Mouse (Mus musculus) bone marrow macrophage, adult 2 months (primary cell): ENCODE results near the gene Kcne2.

ENCODE experiments used
- CTCF ChIP-seq: IDR thresholded peaks from 2 replicates; pipeline ENCODE4 v1.5.1; 2012; ENCODE audit warnings: low read depth, mild to moderate bottlenecking, low read length, moderate library complexity
- POLR2A ChIP-seq: IDR thresholded peaks from 2 replicates; pipeline ENCODE4 v1.6.1; 2012; ENCODE audit warnings: mild to moderate bottlenecking, low read depth, low read length, borderline replicate concordance

DNA sequence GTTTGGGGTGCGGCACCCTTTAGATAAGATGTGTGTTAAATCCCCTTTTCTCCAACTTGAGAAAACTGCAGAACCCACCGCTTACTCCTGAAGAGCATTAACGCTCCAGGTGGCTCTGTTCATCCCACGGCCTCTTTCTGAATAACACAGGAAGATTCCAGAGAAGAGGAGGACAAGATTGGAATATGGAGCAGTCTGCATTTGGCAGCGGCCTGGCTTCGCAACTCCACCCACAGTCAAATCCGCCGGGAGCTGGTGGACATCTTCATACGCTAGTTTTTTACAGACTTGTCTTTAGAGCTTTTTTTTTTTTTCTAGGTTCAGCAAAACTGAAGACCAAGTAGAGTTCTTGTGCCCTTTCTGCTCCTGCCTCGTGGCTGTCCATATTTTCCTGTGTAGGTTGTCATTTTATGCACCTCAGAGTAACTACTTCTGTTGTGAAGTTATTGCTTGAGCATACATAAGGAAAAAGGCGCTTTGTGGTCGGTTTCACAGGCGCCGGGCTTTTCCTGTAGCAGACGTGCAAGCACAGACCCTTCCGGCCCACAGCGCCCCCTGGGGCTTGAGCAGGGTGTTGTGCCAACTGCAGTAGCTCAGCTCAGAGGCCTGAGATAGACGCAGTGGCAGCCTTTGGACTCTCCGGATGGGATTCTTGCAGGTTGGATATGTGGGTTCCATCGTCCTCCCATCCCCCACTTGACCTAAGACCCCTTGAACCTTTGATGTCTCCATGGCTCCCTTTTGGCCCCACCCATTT is 27.3 kb downstream of the Kcne2 start:
- TF ChIP-seq CTCF (peak; percentile 23; the same call in 1 of the 2 replicates), POLR2A (no peak)
